Mouse (Mus musculus): Measurements from ENCODE around the gene Rilp. TPM values are rescaled to one million over a fixed set of nuclear protein-coding genes. Genes with fewer than 3 reads are reported as not detected.
A peak's percentile ranks its signal among the peaks of the same experiment; 100 is the strongest.

The Rilp gene
- polyA plus RNA-seq, 1 experiment from 2014 or later: 0.34 TPM

- no peak overlapping the region for H3K4me2 ChIP-seq
- no peaks in the 10 kb centered on the region for H3K9me3 ChIP-seq
- WGBS: 48% methylated on average over 11 of the region's 11 CpGs
- no peak for ATAC-seq (ENCODE audit: low FRiP score)
- H3K27me3 ChIP-seq: no peaks in the 10 kb centered on the region
- H3K9ac ChIP-seq: no peak overlapping the region
- H3K36me3 ChIP-seq (replicated peaks): no peaks in the 10 kb centered on the region
- 0 out of 2 replicates have a peak overlapping the region, but pooled peaks have one; percentile 31 for H3K27ac ChIP-seq
- H3K4me1 ChIP-seq: peaks cover 22% of the 10 kb centered on the region
- H3K4me3 ChIP-seq (replicated peaks): no peak overlapping the region
Observed at GRCm38 (mm10) chr11:75537491-75538183, 27.7 kb downstream of the Rilp start.

GRCm38 (mm10) chr11:75538184-75538969 lies 28.5 kb downstream of the Rilp start:
- Histone ChIP-seq H3K9me3 (no peaks in the 10 kb centered on the region), H3K9ac (no peak overlapping the region), H3K4me1 (peaks cover 15% of the 10 kb centered on the region), H3K4me2 (no peak overlapping the region), H3K27me3 (no peaks in the 10 kb centered on the region), H3K36me3 (replicated peaks) (no peaks in the 10 kb centered on the region), H3K27ac (0 out of 2 replicates have a peak overlapping the region, but pooled peaks have one; percentile 31), H3K4me3 (replicated peaks) (no peak overlapping the region)
- WGBS: 71% methylated on average over 9 of the region's 9 CpGs
- ATAC-seq (ENCODE audit: low FRiP score): no peak

DNA sequence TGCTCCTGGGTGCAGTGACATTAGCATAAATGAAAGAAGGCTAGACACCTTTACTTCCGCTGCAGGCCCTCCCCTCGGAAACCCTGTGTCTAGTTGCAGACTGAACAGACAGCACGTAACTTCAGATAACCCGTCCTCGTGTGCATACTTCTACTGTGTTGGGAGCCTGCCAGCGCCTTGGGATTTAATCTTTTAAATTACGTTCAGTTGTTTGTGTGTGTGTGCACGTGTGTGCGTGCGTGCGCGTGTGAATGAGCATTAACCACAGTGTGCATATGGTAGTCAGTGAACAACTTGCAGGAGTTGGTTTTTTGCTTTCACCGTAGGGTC lies 29.0 kb downstream of the Rilp start:
- Histone ChIP-seq H3K4me1 (peaks cover 12% of the 10 kb centered on the region), H3K9ac (no peak overlapping the region), H3K27ac (no peak overlapping the region), H3K4me2 (no peak overlapping the region), H3K9me3 (no peaks in the 10 kb centered on the region), H3K36me3 (replicated peaks) (no peaks in the 10 kb centered on the region), H3K4me3 (replicated peaks) (no peak overlapping the region), H3K27me3 (no peaks in the 10 kb centered on the region)
- ATAC-seq (ENCODE audit: low FRiP score): no peak
- 92% methylated on average over 13 of the region's 13 CpGs for WGBS

DNA sequence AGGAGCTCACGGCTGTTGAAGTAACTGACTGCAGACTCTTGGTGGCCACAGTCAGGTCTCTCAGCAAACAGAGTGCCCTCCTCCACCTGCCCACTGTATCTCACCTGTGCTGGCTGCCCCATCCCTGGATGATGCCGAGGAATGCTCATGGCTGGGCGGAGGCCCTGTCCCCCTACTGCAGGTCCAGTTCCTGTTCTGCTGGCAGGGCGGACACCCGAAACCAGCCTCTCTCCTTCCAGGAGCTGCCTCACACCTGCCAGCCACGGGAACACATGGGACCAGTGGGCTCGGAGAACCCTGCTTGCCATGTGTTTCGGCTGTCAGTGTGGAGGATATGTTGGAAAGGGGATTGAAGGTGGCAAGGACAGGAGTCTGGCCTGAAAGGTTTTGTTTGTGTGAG lies 30.3 kb downstream of the Rilp start:
- Histone ChIP-seq H3K9ac (no peak overlapping the region), H3K4me1 (peaks cover 12% of the 10 kb centered on the region), H3K4me3 (replicated peaks) (no peak overlapping the region), H3K27me3 (no peaks in the 10 kb centered on the region), H3K36me3 (replicated peaks) (no peaks in the 10 kb centered on the region), H3K9me3 (no peaks in the 10 kb centered on the region), H3K4me2 (no peak overlapping the region), H3K27ac (no peak overlapping the region)
- WGBS: 90% methylated on average over 8 of the region's 8 CpGs
- ATAC-seq (ENCODE audit: low FRiP score): no peak

DNA sequence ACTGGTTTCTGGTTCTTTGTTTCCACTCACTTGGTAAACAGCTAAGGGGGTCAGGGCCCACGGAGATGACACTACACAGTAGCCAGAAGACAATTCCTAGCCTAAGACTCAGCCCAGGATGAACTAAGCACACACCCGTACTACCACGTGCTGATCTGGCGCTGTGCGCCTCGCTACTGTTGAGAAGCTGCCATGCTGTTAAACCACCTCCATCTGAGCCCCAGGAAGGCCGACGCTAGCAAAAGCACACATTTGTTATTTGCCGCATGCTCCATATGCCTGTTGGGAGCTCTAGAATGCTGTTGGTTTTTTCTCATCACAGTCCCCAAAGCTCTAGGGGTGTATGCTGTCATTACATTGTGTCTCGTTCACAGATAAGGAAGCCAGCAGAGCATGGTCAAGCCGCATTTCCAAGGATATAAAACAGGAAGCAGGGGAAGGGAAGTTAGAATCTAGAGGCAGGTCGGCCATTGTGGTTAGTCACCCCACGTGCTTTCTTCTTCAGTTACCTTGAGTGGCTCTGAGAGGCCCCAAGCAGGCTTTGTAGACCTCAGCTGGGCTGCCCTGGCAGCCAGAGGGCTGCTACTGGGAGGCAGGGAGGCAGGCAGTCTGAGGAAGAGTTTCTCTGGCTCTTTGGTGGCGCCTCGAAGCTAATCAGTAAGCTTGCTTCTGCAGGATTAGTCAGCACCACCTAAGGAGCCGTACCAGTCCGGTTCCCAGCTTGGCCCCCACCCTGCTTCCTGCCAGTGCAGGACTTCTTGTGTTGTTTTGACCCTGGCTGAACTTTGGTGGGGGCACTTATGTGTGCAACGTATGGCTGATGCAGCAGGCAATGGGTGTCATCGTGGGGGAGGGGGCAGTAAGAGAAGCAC lies 31.1 kb downstream of the Rilp start:
- no peaks in the 10 kb centered on the region for H3K9me3 ChIP-seq
- H3K27me3 ChIP-seq: no peaks in the 10 kb centered on the region
- no peak overlapping the region for H3K4me3 ChIP-seq (replicated peaks)
- 72% methylated on average over 19 of the region's 19 CpGs for WGBS
- no peak overlapping the region for H3K27ac ChIP-seq
- ATAC-seq (ENCODE audit: low FRiP score): no peak
- H3K4me2 ChIP-seq: no peak overlapping the region
- H3K4me1 ChIP-seq: peaks cover 19% of the 10 kb centered on the region; the same call in 1 of the 2 replicates
- H3K36me3 ChIP-seq (replicated peaks): no peaks in the 10 kb centered on the region; the same call in 1 of the 2 replicates
- H3K9ac ChIP-seq: no peak overlapping the region

GRCm38 (mm10) chr11:75544713-75545112 lies 34.8 kb downstream of the Rilp start:
- H3K9ac ChIP-seq: no peak overlapping the region
- no peak overlapping the region for H3K27ac ChIP-seq
- no peak overlapping the region for H3K4me2 ChIP-seq
- H3K4me1 ChIP-seq: peaks cover 9% of the 10 kb centered on the region
- 84% methylated on average over 9 of the region's 9 CpGs for WGBS
- H3K4me3 ChIP-seq (replicated peaks): no peak overlapping the region
- H3K27me3 ChIP-seq: no peaks in the 10 kb centered on the region
- ATAC-seq (ENCODE audit: low FRiP score): no peak
- H3K9me3 ChIP-seq: no peaks in the 10 kb centered on the region
- no peaks in the 10 kb centered on the region; the same call in 1 of the 2 replicates for H3K36me3 ChIP-seq (replicated peaks)

GRCm38 (mm10) chr11:75546057-75546456 lies 36.2 kb downstream of the Rilp start:
- Histone ChIP-seq H3K27me3 (no peaks in the 10 kb centered on the region), H3K9me3 (no peaks in the 10 kb centered on the region), H3K36me3 (replicated peaks) (no peaks in the 10 kb centered on the region; the same call in 1 of the 2 replicates), H3K4me3 (replicated peaks) (no peak overlapping the region), H3K4me2 (no peak overlapping the region), H3K27ac (no peak overlapping the region), H3K4me1 (peaks cover 20% of the 10 kb centered on the region), H3K9ac (no peak overlapping the region)
- no peak for ATAC-seq (ENCODE audit: low FRiP score)
- WGBS: 79% methylated on average over 4 of the region's 4 CpGs

GRCm38 (mm10) chr11:75549658-75550111 lies 39.8 kb downstream of the Rilp start:
- no peak overlapping the region for H3K4me3 ChIP-seq (replicated peaks)
- no peak overlapping the region for H3K9ac ChIP-seq
- no peaks in the 10 kb centered on the region for H3K9me3 ChIP-seq
- H3K36me3 ChIP-seq (replicated peaks): no peaks in the 10 kb centered on the region; the same call in 1 of the 2 replicates
- H3K4me1 ChIP-seq: peaks cover 27% of the 10 kb centered on the region
- H3K27me3 ChIP-seq: no peaks in the 10 kb centered on the region
- 58% methylated on average over 5 of the region's 5 CpGs for WGBS
- H3K27ac ChIP-seq: 0 out of 2 replicates have a peak overlapping the region, but pooled peaks have one; percentile 14
- no peak overlapping the region for H3K4me2 ChIP-seq
- no peak for ATAC-seq (ENCODE audit: low FRiP score)

GRCm38 (mm10) chr11:75550200-75550946 lies 40.5 kb downstream of the Rilp start:
- 67% methylated on average over 12 of the region's 12 CpGs for WGBS
- H3K4me3 ChIP-seq (replicated peaks): no peak overlapping the region
- no peaks in the 10 kb centered on the region for H3K27me3 ChIP-seq
- H3K9ac ChIP-seq: no peak overlapping the region
- no peaks in the 10 kb centered on the region for H3K9me3 ChIP-seq
- H3K4me2 ChIP-seq: no peak overlapping the region; the same call in 1 of the 2 replicates
- no peaks in the 10 kb centered on the region; the same call in 1 of the 2 replicates for H3K36me3 ChIP-seq (replicated peaks)
- ATAC-seq (ENCODE audit: low FRiP score): no peak
- 0 out of 2 replicates have a peak overlapping the region, but pooled peaks have one; percentile 14 for H3K27ac ChIP-seq
- peaks cover 26% of the 10 kb centered on the region for H3K4me1 ChIP-seq

DNA sequence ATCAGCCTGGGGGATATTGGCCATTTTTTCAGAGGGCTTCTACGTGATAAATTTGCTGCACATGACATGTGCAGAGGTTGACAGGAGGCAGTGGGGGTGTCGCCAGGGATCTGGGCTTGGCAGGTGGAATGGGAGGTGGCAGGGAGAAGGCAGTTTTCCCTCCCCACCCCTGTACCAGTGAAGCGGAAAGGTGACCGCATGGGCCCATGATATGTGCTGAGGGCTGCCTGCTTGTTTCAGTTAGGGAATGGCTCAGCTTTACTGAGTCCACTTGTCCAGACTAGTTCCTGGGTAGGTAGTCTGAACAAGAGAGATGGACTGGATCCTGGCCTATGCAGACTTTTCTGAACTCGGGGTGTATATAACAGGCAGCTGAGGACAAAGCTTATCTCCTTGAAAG lies 41.4 kb downstream of the Rilp start:
- H3K4me3 ChIP-seq (replicated peaks): no peak overlapping the region
- H3K4me2 ChIP-seq: no peak overlapping the region
- H3K27ac ChIP-seq: no peak overlapping the region
- 90% methylated on average over 5 of the region's 5 CpGs for WGBS
- no peak overlapping the region for H3K9ac ChIP-seq
- peaks cover 21% of the 10 kb centered on the region for H3K4me1 ChIP-seq
- no peak for ATAC-seq (ENCODE audit: low FRiP score)
- H3K27me3 ChIP-seq: no peaks in the 10 kb centered on the region
- no peaks in the 10 kb centered on the region for H3K36me3 ChIP-seq (replicated peaks)
- no peaks in the 10 kb centered on the region for H3K9me3 ChIP-seq

GRCm38 (mm10) chr11:75551961-75552441 lies 42.1 kb downstream of the Rilp start:
- Histone ChIP-seq H3K36me3 (replicated peaks) (no peaks in the 10 kb centered on the region), H3K4me2 (no peak overlapping the region), H3K9me3 (no peaks in the 10 kb centered on the region), H3K4me3 (replicated peaks) (no peak overlapping the region), H3K27ac (no peak overlapping the region), H3K4me1 (peaks cover 21% of the 10 kb centered on the region), H3K9ac (peak overlapping the region; percentile 36; the same call in 1 of the 2 replicates), H3K27me3 (no peaks in the 10 kb centered on the region)
- ATAC-seq (ENCODE audit: low FRiP score): no peak
- 70% methylated on average over 9 of the region's 9 CpGs for WGBS
